Mouse (Mus musculus): ENCODE data around the gene Mcm2.

Gene Mcm2

GRCm38 (mm10) chr6:88895943-88896342, 2.6 kb downstream of the Mcm2 start:
- in situ Hi-C loops (cut with MboI; ENCODE audit: low sequenced_read_pairs), result no loop called here

DNA sequence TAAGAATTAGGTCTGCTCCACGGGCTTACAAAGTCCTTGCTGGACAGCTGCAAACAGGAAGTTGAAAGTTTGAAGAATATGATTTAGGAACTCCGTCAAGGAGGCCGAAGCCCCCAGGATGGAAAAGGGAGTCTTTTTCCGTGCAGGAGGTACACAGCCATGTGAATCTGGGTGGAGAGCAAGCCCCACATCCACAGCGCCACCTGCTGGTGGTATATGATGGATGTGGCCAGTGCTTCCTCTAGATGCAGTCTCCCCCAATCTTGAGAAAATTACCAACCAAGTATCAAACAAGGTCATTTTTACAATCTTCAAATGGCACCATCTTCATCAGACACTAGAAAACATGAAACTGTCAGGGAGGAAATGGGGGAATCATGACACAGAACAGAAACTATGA, 5.0 kb downstream of the Mcm2 start:
- in situ Hi-C loops (cut with MboI; ENCODE audit: low sequenced_read_pairs), result no loop called here

GRCm38 (mm10) chr6:88890832-88891231, 7.7 kb downstream of the Mcm2 start:
- in situ Hi-C loops (cut with MboI; ENCODE audit: low sequenced_read_pairs), result no loop called here

DNA sequence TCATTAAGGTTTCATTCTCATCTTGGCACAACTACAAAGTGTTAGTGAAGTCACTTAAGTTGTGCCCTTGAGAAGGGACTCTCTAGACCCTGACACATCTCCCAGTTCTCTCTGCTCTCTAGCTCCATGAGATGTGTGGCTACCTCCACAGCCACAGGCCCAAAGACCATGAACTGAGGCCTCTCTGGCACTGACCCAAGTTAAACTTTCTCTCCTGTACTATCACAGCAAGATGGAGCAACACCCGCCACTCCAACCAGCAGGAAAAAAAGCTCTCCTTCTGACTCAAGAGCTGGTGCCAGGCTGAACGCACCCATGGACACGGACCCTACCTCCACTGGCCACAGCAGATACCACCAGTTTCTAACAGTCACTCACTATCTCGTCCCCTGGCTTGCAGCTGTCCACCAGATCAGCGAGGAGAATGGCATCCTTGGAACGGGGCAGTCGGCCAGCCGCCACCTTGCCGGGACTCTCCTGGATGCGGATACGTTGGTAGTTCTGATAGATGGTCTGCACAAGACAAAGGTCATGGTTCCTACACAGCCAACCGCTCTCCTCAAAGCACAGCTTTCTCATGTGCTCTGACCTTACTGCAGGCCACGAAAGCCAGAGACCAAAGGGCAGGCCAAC, 9.1 kb downstream of the Mcm2 start:
- in situ Hi-C loops (cut with MboI; ENCODE audit: low sequenced_read_pairs), result no loop called here

GRCm38 (mm10) chr6:88886417-88886967, 12.1 kb downstream of the Mcm2 start:
- in situ Hi-C loops (cut with MboI; ENCODE audit: low sequenced_read_pairs), result no loop called here

- in situ Hi-C loops (cut with MboI; ENCODE audit: low sequenced_read_pairs), result no loop called here
These were observed 12.8 kb downstream of the Mcm2 start for GRCm38 (mm10) chr6:88885644-88886416.

DNA sequence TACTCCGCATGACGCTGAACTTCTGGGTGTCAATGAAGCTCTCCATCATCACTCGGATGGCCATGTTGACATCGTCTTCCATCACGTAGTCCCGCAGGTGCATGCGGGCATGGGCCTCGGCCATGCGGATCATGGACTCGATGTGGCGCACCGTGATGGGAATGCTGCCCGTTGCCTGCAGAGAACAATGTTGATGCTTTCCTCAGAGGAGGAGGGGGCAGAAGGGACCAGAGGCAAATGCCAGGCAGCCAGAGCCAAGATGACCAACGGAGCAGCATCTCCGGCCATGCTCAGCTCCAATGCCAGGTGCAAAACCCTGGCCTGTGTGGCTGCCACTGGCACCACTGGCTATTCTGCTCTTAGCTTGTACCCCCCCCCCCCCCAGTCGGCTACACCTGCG, 13.9 kb downstream of the Mcm2 start:
- in situ Hi-C loops (cut with MboI; ENCODE audit: low sequenced_read_pairs), result no loop called here

- in situ Hi-C loops (cut with MboI; ENCODE audit: low sequenced_read_pairs), result no loop called here
These were observed 14.4 kb downstream of the Mcm2 start for GRCm38 (mm10) chr6:88884195-88884594.

GRCm38 (mm10) chr6:88881334-88881733, 17.2 kb downstream of the Mcm2 start:
- in situ Hi-C loops (cut with MboI; ENCODE audit: low sequenced_read_pairs), result no loop called here

DNA sequence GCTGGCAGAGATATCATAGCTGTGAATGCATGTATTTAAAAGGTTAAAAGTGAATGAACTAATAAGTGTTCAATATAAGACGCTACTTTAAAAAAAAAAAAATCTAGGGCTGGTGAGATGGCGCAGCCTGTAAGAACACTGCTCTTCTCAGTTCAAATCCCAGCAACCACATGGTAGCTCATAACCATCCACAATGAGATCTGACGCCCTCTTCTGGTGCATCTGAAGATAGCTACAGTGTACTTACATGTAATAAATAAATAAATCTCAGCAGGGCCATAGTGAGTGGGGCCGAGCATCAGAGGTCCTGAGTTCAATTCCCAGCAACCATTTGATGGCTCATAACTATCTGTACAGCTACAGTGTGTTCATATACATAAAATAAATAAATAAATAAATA, 19.1 kb downstream of the Mcm2 start:
- in situ Hi-C loops (cut with MboI; ENCODE audit: low sequenced_read_pairs), result no loop called here

- in situ Hi-C loops (cut with MboI; ENCODE audit: low sequenced_read_pairs), result no loop called here
These were observed 23.6 kb downstream of the Mcm2 start, which contains the start of gene Podxl2 for GRCm38 (mm10) chr6:88874868-88875508. Gene Podxl2 (minus strand): TSS chr6:88875044.

- in situ Hi-C loops (cut with MboI; ENCODE audit: low sequenced_read_pairs), result no loop called here
These were observed 24.4 kb downstream of the Mcm2 start for GRCm38 (mm10) chr6:88873965-88874867.

- in situ Hi-C loops (cut with MboI; ENCODE audit: low sequenced_read_pairs), result no loop called here
These were observed 25.8 kb downstream of the Mcm2 start for GRCm38 (mm10) chr6:88872811-88873210.

DNA sequence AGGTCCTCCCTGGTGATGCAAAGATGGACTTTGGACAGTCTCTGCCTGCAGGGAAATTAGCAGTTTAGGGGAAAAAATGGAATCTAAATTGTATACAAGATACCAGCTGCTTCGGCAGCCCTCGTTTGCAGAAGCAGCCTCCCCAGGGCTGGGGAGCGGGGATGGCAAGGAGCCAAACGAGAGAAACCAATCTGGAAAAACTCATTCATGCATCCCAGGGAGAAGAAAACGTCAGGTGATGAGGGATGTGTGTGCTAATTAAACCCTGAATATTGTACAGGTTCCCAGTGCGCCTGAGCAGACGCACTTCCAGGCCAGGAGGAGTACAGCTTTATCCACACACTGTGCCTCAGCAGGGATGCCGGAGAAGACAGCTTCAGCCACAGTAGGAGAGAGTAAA, 27.0 kb downstream of the Mcm2 start:
- in situ Hi-C loops (cut with MboI; ENCODE audit: low sequenced_read_pairs), result no loop called here

GRCm38 (mm10) chr6:88870594-88870993, 28.0 kb downstream of the Mcm2 start:
- in situ Hi-C loops (cut with MboI; ENCODE audit: low sequenced_read_pairs), result no loop called here

- in situ Hi-C loops (cut with MboI; ENCODE audit: low sequenced_read_pairs), result no loop called here
These were observed 29.1 kb downstream of the Mcm2 start for GRCm38 (mm10) chr6:88869459-88869858.

- in situ Hi-C loops (cut with MboI; ENCODE audit: low sequenced_read_pairs), result no loop called here
These were observed 32.9 kb downstream of the Mcm2 start for GRCm38 (mm10) chr6:88865704-88866103.

DNA sequence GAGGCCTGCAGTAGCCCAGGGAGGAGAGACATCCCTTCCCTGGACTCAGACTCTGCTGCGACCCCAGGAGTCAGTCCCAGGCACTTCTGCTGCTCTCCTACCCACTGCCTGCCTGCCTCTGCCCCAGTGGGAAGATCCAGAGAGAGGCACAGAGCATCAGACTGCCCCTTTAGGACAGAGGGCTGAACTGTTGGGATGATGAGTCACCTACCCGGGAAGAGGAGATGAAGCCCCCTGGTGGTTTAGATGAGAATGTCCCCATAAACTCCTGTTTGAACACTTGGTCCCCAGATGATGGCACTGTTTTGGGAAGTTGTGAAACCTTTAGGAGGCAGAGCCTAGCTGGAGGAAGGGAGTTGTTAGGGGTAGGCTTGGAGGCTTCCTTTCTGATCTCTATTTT, 37.7 kb downstream of the Mcm2 start:
- in situ Hi-C loops (cut with MboI; ENCODE audit: low sequenced_read_pairs), result no loop called here

DNA sequence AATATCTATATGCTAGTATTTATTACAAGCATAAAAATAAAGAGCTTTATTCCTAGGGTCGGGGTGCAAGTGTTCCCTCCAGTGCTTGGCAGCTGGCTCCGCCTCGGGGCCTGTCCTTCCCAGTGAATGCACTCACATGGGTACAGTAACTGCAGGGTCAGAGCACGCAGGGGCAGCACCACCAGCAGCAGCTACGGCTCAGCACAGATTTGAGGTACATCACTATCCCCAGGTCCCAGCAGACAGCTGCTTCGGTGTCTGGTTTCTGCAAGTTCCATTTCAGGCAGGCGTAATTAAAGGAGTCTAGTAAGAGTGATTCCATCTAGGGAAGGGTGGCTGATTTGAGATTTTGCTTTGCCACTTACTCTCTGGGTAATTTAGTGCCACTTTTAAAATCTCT, 40.2 kb downstream of the Mcm2 start:
- in situ Hi-C loops (cut with MboI; ENCODE audit: low sequenced_read_pairs), result loop anchor here (5.0 kb wide), 1 partner anchor 306 kb away; no protein-coding TSS in a partner anchor

DNA sequence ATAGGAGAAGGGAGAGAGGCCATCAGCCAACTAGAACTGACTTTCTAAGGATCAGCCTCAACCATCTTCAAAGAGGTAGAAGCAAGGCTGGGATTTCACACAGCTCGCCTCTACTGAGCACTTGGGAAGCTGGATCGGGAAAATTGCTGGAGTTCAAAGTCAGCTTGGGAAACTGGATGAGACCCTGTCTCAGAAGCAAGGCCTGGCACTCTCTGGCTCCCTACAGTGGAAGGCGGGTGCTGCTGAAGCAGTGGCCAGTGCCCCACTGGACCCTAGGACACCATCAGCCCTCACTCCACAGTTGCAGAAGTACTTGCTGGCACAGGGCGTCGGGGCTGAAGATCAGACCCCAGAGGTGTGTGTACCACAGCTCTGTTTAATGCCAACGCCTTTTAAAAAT, 40.8 kb downstream of the Mcm2 start:
- in situ Hi-C loops (cut with MboI; ENCODE audit: low sequenced_read_pairs), result loop anchor here (5.0 kb wide), 1 partner anchor 306 kb away; no protein-coding TSS in a partner anchor
